25 mouse cellular contexts compared by ENCODE assay signal in the genomic region with DNA sequence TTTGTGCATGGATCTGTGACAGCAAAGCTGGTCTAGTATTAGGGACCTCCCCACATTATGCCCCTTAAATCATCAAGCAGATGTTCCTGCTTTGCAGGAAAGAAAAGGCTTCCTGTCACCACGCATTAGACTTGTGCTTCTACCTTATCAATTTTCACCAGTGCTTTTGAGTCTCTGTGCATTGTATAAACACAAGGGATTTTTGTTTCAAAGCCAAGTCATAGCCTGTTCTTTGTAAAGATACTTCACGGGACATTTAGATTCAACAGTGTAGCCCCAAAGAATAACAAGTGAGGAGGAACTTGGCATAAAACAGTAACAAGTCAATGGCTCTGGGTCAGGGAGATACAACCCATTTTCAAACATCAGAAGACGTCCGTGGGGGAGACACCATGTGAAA.
A peak's percentile ranks its signal among the peaks of the same experiment; 100 is the strongest.
DNase-seq lines count a peak whose midpoint lies in the region; ATAC-seq and TF ChIP-seq lines count a peak whose summit lies in the region.
"Had no signal": no experiment of that assay in that cellular context is flagged by ENCODE, and none has a peak within 500 bp of the region (broad histone marks: within the 10 kb centered on the region; RNA-seq: fewer than 3 reads in every experiment).

No protein-coding gene starts in this region.

- no peak overlapping the region for H3K4me3 ChIP-seq in heart, postnatal 0 days (ENCODE audit: low read depth, low read length)
- H3K4me3 ChIP-seq in lung, embryonic 16.5 days (ENCODE audit: low read length) = no peak overlapping the region
- H3K4me3 ChIP-seq in intestine, embryonic 16.5 days (ENCODE audit: low read length) = no peak overlapping the region
- H3K4me3 ChIP-seq: forebrain, embryonic 13.5 days; hindbrain, embryonic 10.5 days; hindbrain, embryonic 15.5 days; liver, embryonic 13.5 days had no signal

- 28% methylated on average over 4 of the region's 4 CpGs for WGBS in heart, postnatal 0 days
- 18% methylated on average over 4 of the region's 4 CpGs for WGBS in lung, embryonic 16.5 days
- 41% methylated on average over 4 of the region's 4 CpGs for WGBS in intestine, embryonic 16.5 days

- H3K9ac ChIP-seq in heart, postnatal 0 days (replicated peaks; ENCODE audit: low read depth, low read length) = no peak overlapping the region
- H3K9ac ChIP-seq in lung, embryonic 16.5 days (ENCODE audit: low read length) = no peak overlapping the region
- H3K9ac ChIP-seq in intestine, embryonic 16.5 days (ENCODE audit: low read depth, low read length) = no peak overlapping the region
- H3K9ac ChIP-seq: forebrain, embryonic 13.5 days; hindbrain, embryonic 15.5 days; liver, embryonic 13.5 days had no signal

- TF ChIP-seq EP300 in heart, postnatal 0 days (IDR thresholded peaks at IDR 0.05; ENCODE audit: low read depth) = no peak

- peak; percentile 33; the same call in 1 of the 2 replicates for ATAC-seq in heart, postnatal 0 days (ENCODE audit: insufficient read depth, low read depth)
- peak; percentile 67 for ATAC-seq in lung, embryonic 16.5 days (ENCODE audit: low read depth)
- ATAC-seq in intestine, embryonic 16.5 days = peak; percentile 26; the same call in 1 of the 2 replicates
- ATAC-seq: forebrain, embryonic 13.5 days; inflammation-experienced regulatory T-cells, adult 6 months had no signal

- DNase-seq in heart, postnatal 0 days (ENCODE audit: low spot score) = peak; percentile 52
- no peak for DNase-seq in heart, adult 18-20 months
- DNase-seq in lung, adult 18-20 months = no peak
- peak; percentile 3 for DNase-seq in lung, postnatal 36 days
- DNase-seq: adrenal gland, postnatal 25 days; B cell, adult 2 months; cerebellum, adult 11-12 months; cerebellum, adult 9-11 months; gastrocnemius, postnatal 10 days; heart, postnatal 14 days; kidney, adult 8-10 months; layer of hippocampus, postnatal 36 days; left cerebral cortex, postnatal 4 days; liver, embryonic 13.5 days; midbrain, embryonic 14.5 days; thymus, adult 2 months; thymus, postnatal 4 days had no signal

- H3K4me2 ChIP-seq in heart, postnatal 0 days (ENCODE audit: low read depth, low read length) = no peak overlapping the region
- H3K4me2 ChIP-seq in lung, embryonic 16.5 days (ENCODE audit: low read depth, low read length) = no peak overlapping the region
- no peak overlapping the region for H3K4me2 ChIP-seq in intestine, embryonic 16.5 days (ENCODE audit: low read depth, low read length)
- H3K4me2 ChIP-seq: forebrain, embryonic 13.5 days; heart, embryonic 11.5 days; hindbrain, embryonic 15.5 days; liver, embryonic 13.5 days had no signal

- no peaks in the 10 kb centered on the region for H3K4me1 ChIP-seq in heart, postnatal 0 days (ENCODE audit: control insufficient read depth, insufficient read depth)
- H3K4me1 ChIP-seq in lung, embryonic 16.5 days (replicated peaks; ENCODE audit: control insufficient read depth, insufficient read depth, low read length) = no peaks in the 10 kb centered on the region
- H3K4me1 ChIP-seq in intestine, embryonic 16.5 days (ENCODE audit: control insufficient read depth, insufficient read depth, low read length) = no peaks in the 10 kb centered on the region
- H3K4me1 ChIP-seq: forebrain, embryonic 13.5 days; hindbrain, embryonic 10.5 days; hindbrain, embryonic 15.5 days; liver, embryonic 13.5 days had no signal

- no peak for TF ChIP-seq CTCF in heart, postnatal 0 days (IDR thresholded peaks at IDR 0.05; ENCODE audit: low read depth)

- H3K27ac ChIP-seq in heart, postnatal 0 days (ENCODE audit: low read depth) = no peak overlapping the region
- H3K27ac ChIP-seq in lung, embryonic 16.5 days (ENCODE audit: low read length) = no peak overlapping the region
- H3K27ac ChIP-seq in intestine, embryonic 16.5 days (ENCODE audit: low read length) = no peak overlapping the region
- H3K27ac ChIP-seq: forebrain, embryonic 13.5 days; hindbrain, embryonic 10.5 days; hindbrain, embryonic 15.5 days; kidney, postnatal 0 days; liver, embryonic 13.5 days had no signal

- no peaks in the 10 kb centered on the region for H3K27me3 ChIP-seq in heart, postnatal 0 days (ENCODE audit: control insufficient read depth, insufficient read depth, low read length)
- no peaks in the 10 kb centered on the region for H3K27me3 ChIP-seq in lung, embryonic 16.5 days (ENCODE audit: control insufficient read depth, insufficient read depth, low read depth, low read length)
- no peaks in the 10 kb centered on the region for H3K27me3 ChIP-seq in intestine, embryonic 16.5 days (replicated peaks; ENCODE audit: control insufficient read depth, insufficient read depth, low read length)
- H3K27me3 ChIP-seq: forebrain, embryonic 13.5 days; hindbrain, embryonic 15.5 days; liver, embryonic 13.5 days had no signal

- no peaks in the 10 kb centered on the region for H3K36me3 ChIP-seq in heart, postnatal 0 days (replicated peaks; ENCODE audit: control insufficient read depth, insufficient read depth, low read length)
- no peaks in the 10 kb centered on the region for H3K36me3 ChIP-seq in lung, embryonic 16.5 days (ENCODE audit: control insufficient read depth, insufficient read depth, low read length)
- H3K36me3 ChIP-seq in intestine, embryonic 16.5 days (ENCODE audit: control insufficient read depth, insufficient read depth, low read length) = no peaks in the 10 kb centered on the region
- H3K36me3 ChIP-seq: hindbrain, embryonic 10.5 days; hindbrain, embryonic 15.5 days; liver, embryonic 13.5 days had no signal

- no peaks in the 10 kb centered on the region for H3K9me3 ChIP-seq in heart, postnatal 0 days (replicated peaks; ENCODE audit: control insufficient read depth, low read length)
- no peaks in the 10 kb centered on the region for H3K9me3 ChIP-seq in lung, embryonic 16.5 days (ENCODE audit: control insufficient read depth, low read length)
- H3K9me3 ChIP-seq in intestine, embryonic 16.5 days (ENCODE audit: control insufficient read depth, low read length) = peaks cover 2% of the 10 kb centered on the region; the same call in 1 of the 2 replicates
- H3K9me3 ChIP-seq: forebrain, embryonic 13.5 days; hindbrain, embryonic 10.5 days had no signal

Comparison
In these comparisons a context has a peak if more than half of its experiments do, and no peak if none do; other contexts are left out.
1. DNase-seq: peak in heart, postnatal 0 days (single experiment) and lung, postnatal 36 days (single experiment); none in heart, adult 18-20 months (0 of 2) and lung, adult 18-20 months (0 of 2).
2. Peak in every context shown above with its lines, with median percentiles within 50 percentile points of each other: ATAC-seq.